Mouse (Mus musculus) forebrain, embryonic 14.5 days (tissue): ENCODE data around the gene Gm20422. TPM values are rescaled to one million over a fixed set of nuclear protein-coding genes. Genes with fewer than 3 reads are reported as not detected.

ENCODE experiments used
- ATAC-seq: fragments of 200-750 bp; cut with Nextera tagmentation; 2 replicates; pipeline ENCODE4 v1.8.0; 2017; ENCODE audit warnings: mild to moderate bottlenecking, moderate library complexity
- DNase-seq: peaks from one replicate; pipeline ENCODE4 v3.0.0-alpha.2; 2015; ENCODE audit warnings: low spot score
- H3K27ac ChIP-seq: fragments of 300-500 bp; sonication (generic); 2 replicates; pipeline ENCODE4 v1.5.1; 2014; ENCODE audit warnings: low read depth, mild to moderate bottlenecking, control low read depth, low read length, moderate library complexity
- H3K27me3 ChIP-seq: fragments of 300-500 bp; sonication (generic); replicated peaks from 2 replicates; pipeline ENCODE4 v1.6.1; 2014; ENCODE audit warnings: low read length, control low read depth, mixed read lengths; ENCODE audit not compliant: control insufficient read depth, insufficient read depth
- H3K36me3 ChIP-seq: fragments of 300-500 bp; sonication (generic); 2 replicates; pipeline ENCODE4 v1.6.1; 2014; ENCODE audit warnings: low read length, control low read depth; ENCODE audit not compliant: control insufficient read depth, insufficient read depth
- H3K4me1 ChIP-seq: fragments of 300-500 bp; sonication (generic); 2 replicates; pipeline ENCODE4 v1.6.1; 2014; ENCODE audit warnings: antibody characterized with exemption, low read length, control low read depth; ENCODE audit not compliant: control insufficient read depth, insufficient read depth
- H3K4me2 ChIP-seq: fragments of 300-500 bp; sonication (generic); 2 replicates; pipeline ENCODE4 v1.6.1; 2014; ENCODE audit warnings: mild to moderate bottlenecking, control low read depth, low read length
- H3K4me3 ChIP-seq: fragments of 300-500 bp; sonication (generic); 2 replicates; pipeline ENCODE4 v1.5.1; 2014; ENCODE audit warnings: low read depth, low read length, control low read depth
- H3K9ac ChIP-seq: fragments of 300-500 bp; sonication (generic); 2 replicates; pipeline ENCODE4 v1.6.1; 2014; ENCODE audit warnings: mild to moderate bottlenecking, low read length, control low read depth, moderate library complexity
- H3K9me3 ChIP-seq: fragments of 300-500 bp; sonication (generic); replicated peaks from 2 replicates; pipeline ENCODE4 v1.6.1; 2016; ENCODE audit warnings: low read length, control low read depth, mixed read lengths; ENCODE audit not compliant: control insufficient read depth
- WGBS: fragments of 180-500 bp; shearing (Covaris S2); extraction: QIAGEN DNeasy Blood & Tissue Kit; methylation state at CpG from one replicate; pipeline ENCODE4 v1.1.7; 2014; 5-methylcytosine and 5-hydroxymethylcytosine counted together
- polyA plus RNA-seq: library from polyadenylated mRNA; unstranded; fragments of >200 nt; fragmentation: Nextera tagmentation; extraction: Ambion mirVana; gene quantifications from 2 replicates; pipeline ENCODE4 v1.2.1, GENCODE M21; 2014

The Gm20422 gene
- 0.36 and 1.4 TPM in 2 replicates for polyA plus RNA-seq

- DNase-seq (peak; percentile 100), ATAC-seq (peak; percentile 99)
- H3K36me3 ChIP-seq: peaks cover 7% of the 10 kb centered on the region; the same call in 1 of the 2 replicates
- H3K4me3 ChIP-seq: peak within 1 kb of the TSS; percentile 58
- under 1% methylated on average over 41 of the region's 41 CpGs for WGBS
- H3K9me3 ChIP-seq: no peaks in the 10 kb centered on the region
- H3K4me2 ChIP-seq: peak within 1 kb of the TSS; percentile 56
- peaks cover 17% of the 10 kb centered on the region for H3K4me1 ChIP-seq
- H3K27ac ChIP-seq: peak within 1 kb of the TSS; percentile 98
- peak within 1 kb of the TSS; percentile 78 for H3K9ac ChIP-seq
- no peaks in the 10 kb centered on the region for H3K27me3 ChIP-seq
These were observed at the start of gene Gm20422 for GRCm38 (mm10) chr8:69774503-69775148. TSS of gene Gm20422 (minus strand) at chr8:69774886.

- H3K27ac ChIP-seq: peak within 1 kb of the TSS; percentile 67; the same call in 1 of the 2 replicates
- H3K36me3 ChIP-seq: peaks cover 29% of the 10 kb centered on the region
- H3K9ac ChIP-seq: peak within 1 kb of the TSS; percentile 69
- ATAC-seq (peak; percentile 81), DNase-seq (peak; percentile 83)
- H3K9me3 ChIP-seq: no peaks in the 10 kb centered on the region
- peak within 1 kb of the TSS; percentile 81 for H3K4me2 ChIP-seq
- H3K4me1 ChIP-seq: peaks cover 21% of the 10 kb centered on the region
- no peaks in the 10 kb centered on the region for H3K27me3 ChIP-seq
- H3K4me3 ChIP-seq: peak within 1 kb of the TSS; percentile 58
- under 1% methylated on average over 32 of the region's 35 CpGs for WGBS
These were observed 47.9 kb upstream of the Gm20422 start, which contains the start of gene Lpar2 for GRCm38 (mm10) chr8:69822386-69823191. TSS of gene Lpar2 (plus strand) at chr8:69822429.

- Histone ChIP-seq H3K27ac (0 out of 2 replicates have a peak overlapping the region, but pooled peaks have one; percentile 5), H3K9ac (peak overlapping the region; percentile 69), H3K36me3 (peaks cover 30% of the 10 kb centered on the region), H3K4me2 (peak overlapping the region; percentile 81), H3K4me1 (peaks cover 21% of the 10 kb centered on the region), H3K4me3 (peak overlapping the region; percentile 58), H3K9me3 (no peaks in the 10 kb centered on the region), H3K27me3 (no peaks in the 10 kb centered on the region)
- peak; percentile 67 for DNase-seq
- WGBS: 2% methylated on average over 13 of the region's 22 CpGs
- ATAC-seq: peak; percentile 66
These were observed 47.3 kb upstream of the Gm20422 start for GRCm38 (mm10) chr8:69821971-69822385.

GRCm38 (mm10) chr8:69820466-69820865 is 45.8 kb upstream of the Gm20422 start:
- H3K4me1 ChIP-seq: peaks cover 21% of the 10 kb centered on the region
- no peaks in the 10 kb centered on the region for H3K9me3 ChIP-seq
- ATAC-seq (no peak), DNase-seq (no peak)
- no peaks in the 10 kb centered on the region for H3K27me3 ChIP-seq
- no peak overlapping the region for H3K9ac ChIP-seq
- H3K27ac ChIP-seq: no peak overlapping the region
- peaks cover 33% of the 10 kb centered on the region for H3K36me3 ChIP-seq
- H3K4me3 ChIP-seq: no peak overlapping the region
- H3K4me2 ChIP-seq: no peak overlapping the region
- 93% methylated on average over 9 of the region's 9 CpGs for WGBS

GRCm38 (mm10) chr8:69815396-69815795 is 40.7 kb upstream of the Gm20422 start:
- no peaks in the 10 kb centered on the region for H3K27me3 ChIP-seq
- no peak overlapping the region for H3K27ac ChIP-seq
- DNase-seq: no peak
- 96% methylated on average over 4 of the region's 4 CpGs for WGBS
- H3K4me2 ChIP-seq: no peak overlapping the region
- peaks cover 59% of the 10 kb centered on the region for H3K36me3 ChIP-seq
- no peak overlapping the region for H3K4me3 ChIP-seq
- no peaks in the 10 kb centered on the region for H3K4me1 ChIP-seq
- no peaks in the 10 kb centered on the region for H3K9me3 ChIP-seq
- ATAC-seq: no peak
- no peak overlapping the region for H3K9ac ChIP-seq

- Histone ChIP-seq H3K4me1 (no peaks in the 10 kb centered on the region), H3K9ac (no peak overlapping the region), H3K36me3 (peaks cover 59% of the 10 kb centered on the region), H3K27ac (no peak overlapping the region), H3K4me3 (no peak overlapping the region), H3K27me3 (no peaks in the 10 kb centered on the region), H3K4me2 (no peak overlapping the region), H3K9me3 (no peaks in the 10 kb centered on the region)
- ATAC-seq (no peak), DNase-seq (no peak)
- WGBS: 88% methylated on average over 2 of the region's 2 CpGs
These were observed 40.2 kb upstream of the Gm20422 start for GRCm38 (mm10) chr8:69814881-69815280.

GRCm38 (mm10) chr8:69809820-69810219 is 35.1 kb upstream of the Gm20422 start:
- peak overlapping the region; percentile 43; the same call in 1 of the 2 replicates for H3K4me3 ChIP-seq
- DNase-seq (no peak), ATAC-seq (no peak)
- no peak overlapping the region; the same call in 1 of the 2 replicates for H3K27ac ChIP-seq
- H3K36me3 ChIP-seq: peaks cover 62% of the 10 kb centered on the region
- 69% methylated on average over 3 of the region's 3 CpGs for WGBS
- 0 out of 2 replicates have a peak overlapping the region, but pooled peaks have one; percentile 14 for H3K9ac ChIP-seq
- H3K4me2 ChIP-seq: peak overlapping the region; percentile 60
- H3K9me3 ChIP-seq: no peaks in the 10 kb centered on the region
- H3K4me1 ChIP-seq: no peaks in the 10 kb centered on the region
- no peaks in the 10 kb centered on the region for H3K27me3 ChIP-seq

- no peaks in the 10 kb centered on the region for H3K27me3 ChIP-seq
- no peaks in the 10 kb centered on the region for H3K9me3 ChIP-seq
- DNase-seq (peak; percentile 72), ATAC-seq (peak; percentile 80)
- H3K4me3 ChIP-seq: peak overlapping the region; percentile 43
- peak overlapping the region; percentile 57 for H3K9ac ChIP-seq
- H3K4me1 ChIP-seq: no peaks in the 10 kb centered on the region
- WGBS: 3% methylated on average over 23 of the region's 23 CpGs
- peak overlapping the region; percentile 60 for H3K4me2 ChIP-seq
- H3K27ac ChIP-seq: peak overlapping the region; percentile 45; the same call in 1 of the 2 replicates
- peaks cover 61% of the 10 kb centered on the region for H3K36me3 ChIP-seq
These were observed 34.2 kb upstream of the Gm20422 start for GRCm38 (mm10) chr8:69808864-69809403.
